Mouse (Mus musculus): Measurements from ENCODE around the gene Neurod2. TPM values are rescaled to one million over a fixed set of nuclear protein-coding genes. Genes with fewer than 3 reads are reported as not detected.
A peak's percentile ranks its signal among the peaks of the same experiment; 100 is the strongest.

Gene Neurod2
- polyA plus RNA-seq, 1 experiment: not detected

- Histone ChIP-seq H3K27me3 (ENCODE audit: control insufficient read depth, insufficient read depth, insufficient read length) (peaks cover 83% of the 10 kb centered on the region), H3K79me2 (ENCODE audit: control insufficient read depth, insufficient read depth) (no peaks in the 10 kb centered on the region), H3K4me3 (no peak overlapping the region), H3K4me2 (ENCODE audit: low read depth) (no peak overlapping the region), H3ac (ENCODE audit: control insufficient read depth, insufficient read length) (no peak overlapping the region), H3K36me3 (ENCODE audit: control insufficient read depth, insufficient read depth) (no peaks in the 10 kb centered on the region)
- TF ChIP-seq POLR2A (IDR thresholded peaks at IDR 0.05; ENCODE audit: insufficient read length, low read depth) (no peak), MYOD1 (IDR thresholded peaks at IDR 0.05; ENCODE audit: control insufficient read depth in 1 of 3, insufficient read length in 2 of 3, low read depth in 2 of 3) (peak in 1 of 3 experiments; percentile 19), USF1 (IDR thresholded peaks at IDR 0.05; ENCODE audit: low read depth) (no peak), REST (IDR thresholded peaks at IDR 0.05; ENCODE audit: insufficient read depth, insufficient read length) (no peak), MAX (IDR thresholded peaks at IDR 0.05; ENCODE audit: low read depth) (no peak), E2F4 (IDR thresholded peaks at IDR 0.05; ENCODE audit: insufficient read depth) (no peak), MYOG (IDR thresholded peaks at IDR 0.05; ENCODE audit: control insufficient read depth in 1 of 3, insufficient read depth in 1 of 3, insufficient read length in 2 of 3, low read depth in 2 of 3) (peak in 1 of 3 experiments; percentile 17), POLR2AphosphoS2 (IDR thresholded peaks at IDR 0.05; ENCODE audit: insufficient read length, low read depth) (no peak)
These were observed 4.7 kb upstream of the Neurod2 start for GRCm38 (mm10) chr11:98333981-98334741.

DNA sequence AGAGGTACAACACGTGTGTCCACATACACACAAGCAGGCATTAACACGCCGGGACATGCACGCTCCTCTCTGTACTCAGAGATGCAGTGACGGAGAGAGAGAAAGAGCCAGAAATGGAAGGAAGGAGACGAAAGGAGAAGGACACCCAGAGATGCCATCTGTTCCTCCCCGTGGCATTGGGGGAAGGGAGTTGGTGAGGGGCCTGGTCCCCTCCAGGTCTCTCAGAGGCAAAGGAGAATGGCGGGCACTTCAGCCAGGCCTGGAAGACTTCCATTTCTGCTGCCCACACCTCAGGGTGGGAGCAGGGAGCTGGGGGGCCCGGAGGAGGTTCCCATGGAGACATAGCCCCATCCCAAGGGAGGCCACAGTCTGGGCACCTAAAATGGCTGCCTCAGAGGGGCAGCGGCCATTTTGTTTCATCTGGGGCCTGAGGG, 3.8 kb upstream of the Neurod2 start:
- peaks cover 87% of the 10 kb centered on the region for H3K27me3 ChIP-seq (ENCODE audit: control insufficient read depth, insufficient read depth, insufficient read length)
- no peak overlapping the region for H3ac ChIP-seq (ENCODE audit: control insufficient read depth, insufficient read length)
- H3K4me2 ChIP-seq (ENCODE audit: low read depth): no peak overlapping the region
- no peaks in the 10 kb centered on the region for H3K79me2 ChIP-seq (ENCODE audit: control insufficient read depth, insufficient read depth)
- H3K36me3 ChIP-seq (ENCODE audit: control insufficient read depth, insufficient read depth): no peaks in the 10 kb centered on the region
- TF ChIP-seq SRF (IDR thresholded peaks at IDR 0.05; ENCODE audit: control insufficient read depth, insufficient read length, low read depth): no peak
- no peak for TF ChIP-seq USF1 (IDR thresholded peaks at IDR 0.05; ENCODE audit: low read depth)
- no peak for TF ChIP-seq POLR2AphosphoS2 (IDR thresholded peaks at IDR 0.05; ENCODE audit: insufficient read length, low read depth)
- no peak for TF ChIP-seq REST (IDR thresholded peaks at IDR 0.05; ENCODE audit: insufficient read depth, insufficient read length)
- TF ChIP-seq CEBPB (IDR thresholded peaks at IDR 0.05; ENCODE audit: insufficient read depth, poor library complexity, severe bottlenecking): no peak
- TF ChIP-seq POLR2A (IDR thresholded peaks at IDR 0.05; ENCODE audit: insufficient read length, low read depth): no peak
- no peak for TF ChIP-seq MYOD1 (IDR thresholded peaks at IDR 0.05; ENCODE audit: control insufficient read depth in 1 of 3, insufficient read length in 2 of 3, low read depth in 2 of 3)
- no peak for TF ChIP-seq MYOG (IDR thresholded peaks at IDR 0.05; ENCODE audit: control insufficient read depth in 1 of 3, insufficient read depth in 1 of 3, insufficient read length in 2 of 3, low read depth in 2 of 3)
- TF ChIP-seq E2F4 (IDR thresholded peaks at IDR 0.05; ENCODE audit: insufficient read depth): no peak
- no peak for TF ChIP-seq TCF3 (IDR thresholded peaks at IDR 0.05; ENCODE audit: insufficient read length, low read depth)
- no peak for TF ChIP-seq TCF12 (IDR thresholded peaks at IDR 0.05; ENCODE audit: insufficient read depth, poor library complexity, severe bottlenecking)
- TF ChIP-seq MAX (IDR thresholded peaks at IDR 0.05; ENCODE audit: low read depth): no peak
- H3K4me3 ChIP-seq: no peak overlapping the region

GRCm38 (mm10) chr11:98332841-98333240, 3.4 kb upstream of the Neurod2 start:
- no peak overlapping the region for H3K4me2 ChIP-seq (ENCODE audit: low read depth)
- no peaks in the 10 kb centered on the region for H3K79me2 ChIP-seq (ENCODE audit: control insufficient read depth, insufficient read depth)
- H3K4me3 ChIP-seq: no peak overlapping the region
- peaks cover 88% of the 10 kb centered on the region for H3K27me3 ChIP-seq (ENCODE audit: control insufficient read depth, insufficient read depth, insufficient read length)
- H3K36me3 ChIP-seq (ENCODE audit: control insufficient read depth, insufficient read depth): no peaks in the 10 kb centered on the region
- H3ac ChIP-seq (ENCODE audit: control insufficient read depth, insufficient read length): no peak overlapping the region
- TF ChIP-seq TCF3 (IDR thresholded peaks at IDR 0.05; ENCODE audit: insufficient read length, low read depth) (no peak), REST (IDR thresholded peaks at IDR 0.05; ENCODE audit: insufficient read depth, insufficient read length) (no peak), USF1 (IDR thresholded peaks at IDR 0.05; ENCODE audit: low read depth) (no peak), MAX (IDR thresholded peaks at IDR 0.05; ENCODE audit: low read depth) (no peak), CEBPB (IDR thresholded peaks at IDR 0.05; ENCODE audit: insufficient read depth, poor library complexity, severe bottlenecking) (no peak), TCF12 (IDR thresholded peaks at IDR 0.05; ENCODE audit: insufficient read depth, poor library complexity, severe bottlenecking) (no peak), MYOD1 (IDR thresholded peaks at IDR 0.05; ENCODE audit: control insufficient read depth in 1 of 3, insufficient read length in 2 of 3, low read depth in 2 of 3) (no peak), POLR2AphosphoS2 (IDR thresholded peaks at IDR 0.05; ENCODE audit: insufficient read length, low read depth) (no peak), E2F4 (IDR thresholded peaks at IDR 0.05; ENCODE audit: insufficient read depth) (no peak), MYOG (IDR thresholded peaks at IDR 0.05; ENCODE audit: control insufficient read depth in 1 of 3, insufficient read depth in 1 of 3, insufficient read length in 2 of 3, low read depth in 2 of 3) (no peak), SRF (IDR thresholded peaks at IDR 0.05; ENCODE audit: control insufficient read depth, insufficient read length, low read depth) (no peak), POLR2A (IDR thresholded peaks at IDR 0.05; ENCODE audit: insufficient read length, low read depth) (no peak)

- H3K4me2 ChIP-seq (ENCODE audit: low read depth): no peak overlapping the region
- H3K79me2 ChIP-seq (ENCODE audit: control insufficient read depth, insufficient read depth): no peaks in the 10 kb centered on the region
- no peaks in the 10 kb centered on the region for H3K36me3 ChIP-seq (ENCODE audit: control insufficient read depth, insufficient read depth)
- H3K27me3 ChIP-seq (ENCODE audit: control insufficient read depth, insufficient read depth, insufficient read length): peaks cover 88% of the 10 kb centered on the region
- no peak overlapping the region for H3ac ChIP-seq (ENCODE audit: control insufficient read depth, insufficient read length)
- no peak overlapping the region for H3K4me3 ChIP-seq
- TF ChIP-seq MAX (IDR thresholded peaks at IDR 0.05; ENCODE audit: low read depth) (no peak), SRF (IDR thresholded peaks at IDR 0.05; ENCODE audit: control insufficient read depth, insufficient read length, low read depth) (no peak), TCF12 (IDR thresholded peaks at IDR 0.05; ENCODE audit: insufficient read depth, poor library complexity, severe bottlenecking) (no peak), USF1 (IDR thresholded peaks at IDR 0.05; ENCODE audit: low read depth) (no peak)
These were observed 2.7 kb upstream of the Neurod2 start for GRCm38 (mm10) chr11:98332186-98332585.

GRCm38 (mm10) chr11:98331401-98331800, 2.0 kb upstream of the Neurod2 start:
- no peaks in the 10 kb centered on the region for H3K79me2 ChIP-seq (ENCODE audit: control insufficient read depth, insufficient read depth)
- no peak overlapping the region for H3ac ChIP-seq (ENCODE audit: control insufficient read depth, insufficient read length)
- no peaks in the 10 kb centered on the region for H3K36me3 ChIP-seq (ENCODE audit: control insufficient read depth, insufficient read depth)
- H3K4me2 ChIP-seq (ENCODE audit: low read depth): no peak overlapping the region
- peaks cover 86% of the 10 kb centered on the region for H3K27me3 ChIP-seq (ENCODE audit: control insufficient read depth, insufficient read depth, insufficient read length)
- TF ChIP-seq MYOG (IDR thresholded peaks at IDR 0.05; ENCODE audit: control insufficient read depth in 1 of 3, insufficient read depth in 1 of 3, insufficient read length in 2 of 3, low read depth in 2 of 3) (no peak), SRF (IDR thresholded peaks at IDR 0.05; ENCODE audit: control insufficient read depth, insufficient read length, low read depth) (no peak), POLR2A (IDR thresholded peaks at IDR 0.05; ENCODE audit: insufficient read length, low read depth) (no peak), TCF3 (IDR thresholded peaks at IDR 0.05; ENCODE audit: insufficient read length, low read depth) (no peak), REST (IDR thresholded peaks at IDR 0.05; ENCODE audit: insufficient read depth, insufficient read length) (no peak), MAX (IDR thresholded peaks at IDR 0.05; ENCODE audit: low read depth) (no peak), CEBPB (IDR thresholded peaks at IDR 0.05; ENCODE audit: insufficient read depth, poor library complexity, severe bottlenecking) (no peak), POLR2AphosphoS2 (IDR thresholded peaks at IDR 0.05; ENCODE audit: insufficient read length, low read depth) (no peak), E2F4 (IDR thresholded peaks at IDR 0.05; ENCODE audit: insufficient read depth) (no peak), TCF12 (IDR thresholded peaks at IDR 0.05; ENCODE audit: insufficient read depth, poor library complexity, severe bottlenecking) (no peak)
- H3K4me3 ChIP-seq: no peak overlapping the region
